Mouse (Mus musculus): ENCODE measurements around the gene Clip2. TPM values are rescaled to one million over a fixed set of nuclear protein-coding genes. Genes with fewer than 3 reads are reported as not detected.

Gene Clip2
- total and polyA plus RNA-seq, 3 experiments, result 0.28 to 0.53 (median 0.38) TPM

- peaks cover 6% of the 10 kb centered on the region for H3K4me1 ChIP-seq (ENCODE audit: insufficient read depth, low read depth, low read length)
- no peak overlapping the region for H3K4me3 ChIP-seq (ENCODE audit: low read depth, low read length)
- H3K9me3 ChIP-seq (replicated peaks), result no peaks in the 10 kb centered on the region
- ATAC-seq (ENCODE audit: extremely low read depth, insufficient number of reproducible peaks, low FRiP score, poor library complexity, severe bottlenecking) (peak; percentile 47; the same call in 1 of the 2 replicates), DNase-seq (ENCODE audit: low spot score) (peak; percentile 70)
- H3K27me3 ChIP-seq (ENCODE audit: insufficient read depth, low read length), result no peaks in the 10 kb centered on the region; the same call in none of the 2 replicates
- TF ChIP-seq TAL1 (conservative IDR thresholded peaks at IDR 0.05; ENCODE audit: low read depth, low read length) (no peak), CTCF (IDR thresholded peaks at IDR 0.05; ENCODE audit: low read depth, low read length) (peak; percentile 83), GATA1 (IDR thresholded peaks at IDR 0.05; ENCODE audit: borderline replicate concordance, low read length) (no peak), POLR2AphosphoS5 (IDR thresholded peaks at IDR 0.05; ENCODE audit: insufficient replicate concordance, low read depth, low read length) (no peak), GATA2 (IDR thresholded peaks at IDR 0.05; ENCODE audit: borderline replicate concordance, low read depth, low read length) (no peak)
- H3K36me3 ChIP-seq (replicated peaks), result no peaks in the 10 kb centered on the region
Observed at GRCm38 (mm10) chr5:134494142-134494541, 58.1 kb downstream of the Clip2 start.

GRCm38 (mm10) chr5:134492956-134493355 lies 59.3 kb downstream of the Clip2 start:
- ATAC-seq (ENCODE audit: extremely low read depth, insufficient number of reproducible peaks, low FRiP score, poor library complexity, severe bottlenecking) (no peak), DNase-seq (ENCODE audit: low spot score) (no peak)
- Histone ChIP-seq H3K9me3 (replicated peaks) (no peaks in the 10 kb centered on the region), H3K4me1 (ENCODE audit: insufficient read depth, low read depth, low read length) (peaks cover 6% of the 10 kb centered on the region), H3K4me3 (ENCODE audit: low read depth, low read length) (no peak overlapping the region), H3K36me3 (replicated peaks) (no peaks in the 10 kb centered on the region), H3K27me3 (ENCODE audit: insufficient read depth, low read length) (peaks cover 2% of the 10 kb centered on the region)
- TF ChIP-seq TAL1 (conservative IDR thresholded peaks at IDR 0.05; ENCODE audit: low read depth, low read length), result no peak
- TF ChIP-seq CTCF (IDR thresholded peaks at IDR 0.05; ENCODE audit: low read depth, low read length), result no peak
- TF ChIP-seq POLR2AphosphoS5 (IDR thresholded peaks at IDR 0.05; ENCODE audit: insufficient replicate concordance, low read depth, low read length), result no peak
- no peak for TF ChIP-seq GATA1 (IDR thresholded peaks at IDR 0.05; ENCODE audit: borderline replicate concordance, low read length)
- no peak for TF ChIP-seq GATA2 (IDR thresholded peaks at IDR 0.05; ENCODE audit: borderline replicate concordance, low read depth, low read length)

- no peaks in the 10 kb centered on the region for H3K36me3 ChIP-seq (replicated peaks)
- no peak overlapping the region for H3K4me3 ChIP-seq (ENCODE audit: low read depth, low read length)
- DNase-seq (ENCODE audit: low spot score), result peak; percentile 79
- no peak for TF ChIP-seq GATA1 (IDR thresholded peaks at IDR 0.05; ENCODE audit: borderline replicate concordance, low read length)
- TF ChIP-seq POLR2AphosphoS5 (IDR thresholded peaks at IDR 0.05; ENCODE audit: insufficient replicate concordance, low read depth, low read length), result no peak
- TF ChIP-seq GATA2 (IDR thresholded peaks at IDR 0.05; ENCODE audit: borderline replicate concordance, low read depth, low read length), result no peak
- no peak for TF ChIP-seq TAL1 (conservative IDR thresholded peaks at IDR 0.05; ENCODE audit: low read depth, low read length)
- TF ChIP-seq CTCF (IDR thresholded peaks at IDR 0.05; ENCODE audit: low read depth, low read length), result peak; percentile 97
- ATAC-seq (ENCODE audit: extremely low read depth, insufficient number of reproducible peaks, low FRiP score, poor library complexity, severe bottlenecking), result peak; percentile 61
- H3K4me1 ChIP-seq (ENCODE audit: insufficient read depth, low read depth, low read length), result peaks cover 6% of the 10 kb centered on the region
- no peaks in the 10 kb centered on the region for H3K9me3 ChIP-seq (replicated peaks)
- H3K27me3 ChIP-seq (ENCODE audit: insufficient read depth, low read length), result peaks cover 2% of the 10 kb centered on the region
Observed at GRCm38 (mm10) chr5:134491712-134492417, 60.4 kb downstream of the Clip2 start.

DNA sequence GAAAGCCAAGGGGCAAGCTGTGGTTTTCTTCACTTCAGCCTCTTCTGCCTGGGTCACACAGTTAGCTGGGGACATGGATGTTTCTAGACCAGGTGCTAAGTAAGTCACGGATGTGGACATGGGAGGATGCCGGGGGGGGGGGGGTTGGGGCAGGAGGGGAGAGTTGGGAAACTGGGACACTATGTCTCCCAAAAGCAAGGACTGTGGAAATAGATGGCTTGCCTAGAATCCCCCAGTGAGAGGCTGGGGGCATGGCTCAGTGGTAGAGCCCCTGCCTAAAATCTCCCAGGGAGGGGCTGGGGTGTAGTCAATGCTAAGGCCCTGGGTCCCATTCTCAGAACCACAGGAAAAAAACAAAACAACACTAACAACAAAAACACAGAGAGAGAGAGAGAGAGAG lies 61.0 kb downstream of the Clip2 start:
- no peaks in the 10 kb centered on the region for H3K9me3 ChIP-seq (replicated peaks)
- peaks cover 6% of the 10 kb centered on the region for H3K4me1 ChIP-seq (ENCODE audit: insufficient read depth, low read depth, low read length)
- DNase-seq (ENCODE audit: low spot score) (no peak), ATAC-seq (ENCODE audit: extremely low read depth, insufficient number of reproducible peaks, low FRiP score, poor library complexity, severe bottlenecking) (no peak)
- H3K27me3 ChIP-seq (ENCODE audit: insufficient read depth, low read length), result peaks cover 2% of the 10 kb centered on the region
- TF ChIP-seq GATA1 (IDR thresholded peaks at IDR 0.05; ENCODE audit: borderline replicate concordance, low read length) (no peak), GATA2 (IDR thresholded peaks at IDR 0.05; ENCODE audit: borderline replicate concordance, low read depth, low read length) (no peak), TAL1 (conservative IDR thresholded peaks at IDR 0.05; ENCODE audit: low read depth, low read length) (no peak), POLR2AphosphoS5 (IDR thresholded peaks at IDR 0.05; ENCODE audit: insufficient replicate concordance, low read depth, low read length) (no peak), CTCF (IDR thresholded peaks at IDR 0.05; ENCODE audit: low read depth, low read length) (no peak)
- no peaks in the 10 kb centered on the region for H3K36me3 ChIP-seq (replicated peaks)
- H3K4me3 ChIP-seq (ENCODE audit: low read depth, low read length), result no peak overlapping the region

DNA sequence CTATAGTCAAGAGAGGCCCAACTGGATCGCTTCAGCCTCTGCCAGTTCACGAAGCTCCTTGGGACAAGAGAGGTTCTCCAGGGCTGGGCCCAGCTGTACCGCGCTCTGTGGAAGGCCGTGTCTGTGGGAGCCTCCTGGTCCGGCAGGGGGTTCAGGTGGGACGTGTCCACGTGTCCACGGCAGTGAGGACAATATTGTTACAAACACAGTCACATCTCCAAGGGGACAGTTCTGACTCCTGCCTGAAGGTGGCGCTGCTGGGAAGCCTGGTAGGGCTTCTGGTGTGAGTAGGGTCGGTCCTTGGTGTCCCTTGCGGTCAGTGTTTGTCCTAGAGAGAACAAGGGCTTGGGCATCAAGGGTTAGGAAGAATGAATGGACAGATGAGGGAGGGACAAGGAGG lies 61.8 kb downstream of the Clip2 start:
- Histone ChIP-seq H3K27me3 (ENCODE audit: insufficient read depth, low read length) (peaks cover 2% of the 10 kb centered on the region), H3K9me3 (replicated peaks) (no peaks in the 10 kb centered on the region), H3K4me3 (ENCODE audit: low read depth, low read length) (no peak overlapping the region), H3K4me1 (ENCODE audit: insufficient read depth, low read depth, low read length) (peaks cover 11% of the 10 kb centered on the region), H3K36me3 (replicated peaks) (no peaks in the 10 kb centered on the region)
- DNase-seq (ENCODE audit: low spot score) (no peak), ATAC-seq (ENCODE audit: extremely low read depth, insufficient number of reproducible peaks, low FRiP score, poor library complexity, severe bottlenecking) (no peak)
- no peak for TF ChIP-seq GATA1 (IDR thresholded peaks at IDR 0.05; ENCODE audit: borderline replicate concordance, low read length)
- TF ChIP-seq CTCF (IDR thresholded peaks at IDR 0.05; ENCODE audit: low read depth, low read length), result peak; percentile 53

- no peak for DNase-seq (ENCODE audit: low spot score)
Observed at GRCm38 (mm10) chr5:134489583-134489982, 62.7 kb downstream of the Clip2 start.

More at GRCm38 (mm10) chr5:134489583-134489982, 62.7 kb downstream of the Clip2 start:
- TF ChIP-seq GATA2 (IDR thresholded peaks at IDR 0.05; ENCODE audit: borderline replicate concordance, low read depth, low read length) (no peak), GATA1 (IDR thresholded peaks at IDR 0.05; ENCODE audit: borderline replicate concordance, low read length) (no peak), CTCF (IDR thresholded peaks at IDR 0.05; ENCODE audit: low read depth, low read length) (no peak; the same call in 1 of the 2 replicates), POLR2AphosphoS5 (IDR thresholded peaks at IDR 0.05; ENCODE audit: insufficient replicate concordance, low read depth, low read length) (no peak), TAL1 (conservative IDR thresholded peaks at IDR 0.05; ENCODE audit: low read depth, low read length) (no peak)
- no peak for ATAC-seq (ENCODE audit: extremely low read depth, insufficient number of reproducible peaks, low FRiP score, poor library complexity, severe bottlenecking)
- no peaks in the 10 kb centered on the region for H3K36me3 ChIP-seq (replicated peaks)
- H3K4me3 ChIP-seq (ENCODE audit: low read depth, low read length), result no peak overlapping the region
- H3K9me3 ChIP-seq (replicated peaks), result no peaks in the 10 kb centered on the region
- peaks cover 11% of the 10 kb centered on the region for H3K4me1 ChIP-seq (ENCODE audit: insufficient read depth, low read depth, low read length)
- peaks cover 2% of the 10 kb centered on the region; the same call in 1 of the 2 replicates for H3K27me3 ChIP-seq (ENCODE audit: insufficient read depth, low read length)

Measured in G1E (cell line).